Mouse (Mus musculus) lung, embryonic 16.5 days (tissue): ENCODE measurements around the gene Lysmd4. TPM values are rescaled to one million over a fixed set of nuclear protein-coding genes. Genes with fewer than 3 reads are reported as not detected.

ENCODE experiments used
- ATAC-seq: fragments of 200-750 bp; cut with Nextera tagmentation; 2 replicates; pipeline ENCODE4 v1.8.0; 2017; ENCODE audit warnings: low read depth, mild to moderate bottlenecking, moderate library complexity
- H3K27ac ChIP-seq: fragments of 300-500 bp; sonication (generic); 2 replicates; pipeline ENCODE4 v1.5.1; 2014; ENCODE audit warnings: mild to moderate bottlenecking, control low read depth, low read length
- H3K27me3 ChIP-seq: fragments of 300-500 bp; sonication (generic); 2 replicates; pipeline ENCODE4 v1.6.1; 2014; ENCODE audit warnings: low read depth, low read length, mixed read lengths; ENCODE audit not compliant: control insufficient read depth, insufficient read depth
- H3K36me3 ChIP-seq: fragments of 300-500 bp; sonication (generic); 2 replicates; pipeline ENCODE4 v1.6.1; 2014; ENCODE audit warnings: low read length; ENCODE audit not compliant: control insufficient read depth, insufficient read depth
- H3K4me1 ChIP-seq: fragments of 300-500 bp; sonication (generic); replicated peaks from 2 replicates; pipeline ENCODE4 v1.6.1; 2014; ENCODE audit warnings: low read length, mixed read lengths; ENCODE audit not compliant: control insufficient read depth, insufficient read depth
- H3K4me2 ChIP-seq: fragments of 300-500 bp; sonication (generic); 2 replicates; pipeline ENCODE4 v1.6.1; 2014; ENCODE audit warnings: low read depth, low read length, control low read depth
- H3K4me3 ChIP-seq: fragments of 300-500 bp; sonication (generic); 2 replicates; pipeline ENCODE4 v1.5.1; 2014; ENCODE audit warnings: mild to moderate bottlenecking, low read length, control low read depth
- H3K9ac ChIP-seq: fragments of 300-500 bp; sonication (generic); 2 replicates; pipeline ENCODE4 v1.6.1; 2014; ENCODE audit warnings: low read length, control low read depth
- H3K9me3 ChIP-seq: fragments of 300-500 bp; sonication (generic); 2 replicates; pipeline ENCODE4 v1.6.1; 2016; ENCODE audit warnings: low read length; ENCODE audit not compliant: control insufficient read depth
- WGBS: fragments of 180-500 bp; shearing (Covaris S2); extraction: QIAGEN DNeasy Blood & Tissue Kit; methylation state at CpG from one replicate; pipeline ENCODE4 v1.1.7; 2014; 5-methylcytosine and 5-hydroxymethylcytosine counted together
- polyA plus RNA-seq: library from polyadenylated mRNA; unstranded; fragments of >200 nt; fragmentation: Nextera tagmentation; extraction: Ambion mirVana; gene quantifications from 2 replicates; pipeline ENCODE4 v1.2.1, GENCODE M21; 2015

Gene Lysmd4
- polyA plus RNA-seq, 1 experiment from 2014 or later = 15.7 TPM

- ATAC-seq = no peak
- Histone ChIP-seq H3K9ac (no peak overlapping the region), H3K4me1 (no peaks in the 10 kb centered on the region), H3K4me2 (no peak overlapping the region), H3K9me3 (no peaks in the 10 kb centered on the region), H3K27ac (no peak overlapping the region), H3K27me3 (no peaks in the 10 kb centered on the region), H3K36me3 (no peaks in the 10 kb centered on the region), H3K4me3 (no peak overlapping the region)
- WGBS = 41% methylated on average over 6 of the region's 6 CpGs
Measured at GRCm38 (mm10) chr7:67210004-67210833, 12.1 kb upstream of the Lysmd4 start.

GRCm38 (mm10) chr7:67211341-67211740 is 11.0 kb upstream of the Lysmd4 start:
- no peaks in the 10 kb centered on the region for H3K4me1 ChIP-seq
- no peak overlapping the region for H3K27ac ChIP-seq
- 46% methylated on average over 6 of the region's 6 CpGs for WGBS
- no peaks in the 10 kb centered on the region for H3K9me3 ChIP-seq
- no peaks in the 10 kb centered on the region for H3K36me3 ChIP-seq
- H3K4me3 ChIP-seq = no peak overlapping the region
- no peak for ATAC-seq
- H3K4me2 ChIP-seq = no peak overlapping the region
- H3K27me3 ChIP-seq = no peaks in the 10 kb centered on the region
- H3K9ac ChIP-seq = no peak overlapping the region

- Histone ChIP-seq H3K27me3 (no peaks in the 10 kb centered on the region), H3K4me3 (no peak overlapping the region), H3K4me1 (no peaks in the 10 kb centered on the region), H3K27ac (no peak overlapping the region), H3K4me2 (no peak overlapping the region), H3K36me3 (no peaks in the 10 kb centered on the region), H3K9me3 (no peaks in the 10 kb centered on the region), H3K9ac (no peak overlapping the region)
- no peak for ATAC-seq
- WGBS = 48% methylated on average over 4 of the region's 4 CpGs
Measured at GRCm38 (mm10) chr7:67211971-67212370, 10.4 kb upstream of the Lysmd4 start.

GRCm38 (mm10) chr7:67213589-67213988 is 8.8 kb upstream of the Lysmd4 start:
- 89% methylated on average over 1 of the region's 1 CpGs for WGBS
- no peaks in the 10 kb centered on the region for H3K36me3 ChIP-seq
- no peak overlapping the region for H3K27ac ChIP-seq

GRCm38 (mm10) chr7:67216351-67216750 is 6.0 kb upstream of the Lysmd4 start:
- ATAC-seq = no peak
- Histone ChIP-seq H3K27me3 (no peaks in the 10 kb centered on the region), H3K4me1 (no peaks in the 10 kb centered on the region), H3K36me3 (no peaks in the 10 kb centered on the region), H3K4me3 (no peak overlapping the region), H3K4me2 (no peak overlapping the region), H3K9me3 (no peaks in the 10 kb centered on the region), H3K9ac (no peak overlapping the region), H3K27ac (no peak overlapping the region)
- WGBS = 69% methylated on average over 6 of the region's 6 CpGs

More at GRCm38 (mm10) chr7:67213589-67213988, 8.8 kb upstream of the Lysmd4 start:
- no peak overlapping the region for H3K4me2 ChIP-seq
- ATAC-seq = no peak
- no peak overlapping the region for H3K4me3 ChIP-seq
- no peak overlapping the region for H3K9ac ChIP-seq
- no peaks in the 10 kb centered on the region for H3K9me3 ChIP-seq
- H3K27me3 ChIP-seq = no peaks in the 10 kb centered on the region
- no peaks in the 10 kb centered on the region for H3K4me1 ChIP-seq

GRCm38 (mm10) chr7:67217025-67217424 is 5.3 kb upstream of the Lysmd4 start:
- WGBS = 69% methylated on average over 3 of the region's 3 CpGs
- H3K4me1 ChIP-seq = no peaks in the 10 kb centered on the region; the same call in 1 of the 2 replicates
- no peak overlapping the region for H3K27ac ChIP-seq
- peak; percentile 44 for ATAC-seq
- H3K27me3 ChIP-seq = no peaks in the 10 kb centered on the region
- no peaks in the 10 kb centered on the region for H3K9me3 ChIP-seq
- H3K4me2 ChIP-seq = no peak overlapping the region
- H3K36me3 ChIP-seq = no peaks in the 10 kb centered on the region
- H3K4me3 ChIP-seq = no peak overlapping the region
- H3K9ac ChIP-seq = no peak overlapping the region

GRCm38 (mm10) chr7:67225943-67226625 is 3.7 kb downstream of the Lysmd4 start:
- H3K4me3 ChIP-seq = no peak overlapping the region
- H3K27ac ChIP-seq = no peak overlapping the region
- H3K9ac ChIP-seq = no peak overlapping the region
- no peaks in the 10 kb centered on the region for H3K9me3 ChIP-seq
- no peak overlapping the region for H3K4me2 ChIP-seq
- H3K27me3 ChIP-seq = no peaks in the 10 kb centered on the region
- H3K4me1 ChIP-seq = peaks cover 8% of the 10 kb centered on the region
- 88% methylated on average over 15 of the region's 15 CpGs for WGBS
- no peak for ATAC-seq
- H3K36me3 ChIP-seq = 0 out of 2 replicates have a peak, but pooled peaks cover 6% of the 10 kb centered on the region

GRCm38 (mm10) chr7:67227538-67227937 is 5.2 kb downstream of the Lysmd4 start:
- Histone ChIP-seq H3K9me3 (no peaks in the 10 kb centered on the region), H3K4me3 (no peak overlapping the region), H3K36me3 (peaks cover 6% of the 10 kb centered on the region; the same call in 1 of the 2 replicates), H3K9ac (no peak overlapping the region), H3K4me1 (peaks cover 8% of the 10 kb centered on the region), H3K27me3 (no peaks in the 10 kb centered on the region), H3K4me2 (no peak overlapping the region), H3K27ac (no peak overlapping the region)
- no peak for ATAC-seq
- 58% methylated on average over 1 of the region's 1 CpGs for WGBS

GRCm38 (mm10) chr7:67228390-67228789 is 6.0 kb downstream of the Lysmd4 start:
- Histone ChIP-seq H3K9me3 (no peaks in the 10 kb centered on the region), H3K4me1 (peaks cover 2% of the 10 kb centered on the region), H3K4me3 (no peak overlapping the region), H3K9ac (no peak overlapping the region), H3K27ac (no peak overlapping the region), H3K36me3 (peaks cover 6% of the 10 kb centered on the region; the same call in 1 of the 2 replicates), H3K4me2 (no peak overlapping the region), H3K27me3 (no peaks in the 10 kb centered on the region)
- no peak for ATAC-seq
- WGBS = 70% methylated on average over 3 of the region's 3 CpGs
